Mouse (Mus musculus): ENCODE data around the gene Shroom3.
A peak's percentile ranks its signal among the peaks of the same experiment; 100 is the strongest.

Gene Shroom3

GRCm38 (mm10) chr5:92983942-92984341 lies 300.7 kb downstream of the Shroom3 start:
- DNase-seq, result no peak

GRCm38 (mm10) chr5:92984692-92985091 lies 301.5 kb downstream of the Shroom3 start:
- DNase-seq, result no peak

- no peak for DNase-seq
Measured at GRCm38 (mm10) chr5:92985391-92985790, 302.2 kb downstream of the Shroom3 start.

GRCm38 (mm10) chr5:92986651-92987610 lies 303.7 kb downstream of the Shroom3 start:
- peak; percentile 54 for DNase-seq

- no peak for DNase-seq
Measured at GRCm38 (mm10) chr5:92987891-92988768, 304.9 kb downstream of the Shroom3 start.

- peak; percentile 62 for DNase-seq
Measured at GRCm38 (mm10) chr5:92988769-92989356, 305.6 kb downstream of the Shroom3 start.

GRCm38 (mm10) chr5:92992106-92992505 lies 308.9 kb downstream of the Shroom3 start:
- no peak for DNase-seq

GRCm38 (mm10) chr5:92994309-92994708 lies 311.1 kb downstream of the Shroom3 start:
- no peak for DNase-seq

- DNase-seq, result no peak
Measured at GRCm38 (mm10) chr5:92994861-92995260, 311.6 kb downstream of the Shroom3 start.

GRCm38 (mm10) chr5:92997428-92998120 lies 314.3 kb downstream of the Shroom3 start:
- DNase-seq, result peak; percentile 59

GRCm38 (mm10) chr5:92998494-92999016 lies 315.3 kb downstream of the Shroom3 start:
- no peak for DNase-seq

- no peak for DNase-seq
Measured at GRCm38 (mm10) chr5:93000060-93000459, 316.8 kb downstream of the Shroom3 start.

GRCm38 (mm10) chr5:93000774-93001757 lies 317.8 kb downstream of the Shroom3 start:
- DNase-seq, result no peak

GRCm38 (mm10) chr5:93002615-93003014 lies 319.4 kb downstream of the Shroom3 start:
- DNase-seq, result no peak

- peak; percentile 72 for DNase-seq
Measured at GRCm38 (mm10) chr5:93005229-93005814, 322.1 kb downstream of the Shroom3 start.

- peak; percentile 44 for DNase-seq
Measured at GRCm38 (mm10) chr5:93005815-93006341, 322.6 kb downstream of the Shroom3 start.

- DNase-seq, result no peak
Measured at GRCm38 (mm10) chr5:93008256-93008655, 325.0 kb downstream of the Shroom3 start.

Measured in kidney, adult 11 months (tissue).